Mouse (Mus musculus): ENCODE data around the gene Ttc7b. TPM values are rescaled to one million over a fixed set of nuclear protein-coding genes. Genes with fewer than 3 reads are reported as not detected.

The Ttc7b gene
- polyA plus RNA-seq, 1 experiment from 2014 or later = 3.9 TPM

DNA sequence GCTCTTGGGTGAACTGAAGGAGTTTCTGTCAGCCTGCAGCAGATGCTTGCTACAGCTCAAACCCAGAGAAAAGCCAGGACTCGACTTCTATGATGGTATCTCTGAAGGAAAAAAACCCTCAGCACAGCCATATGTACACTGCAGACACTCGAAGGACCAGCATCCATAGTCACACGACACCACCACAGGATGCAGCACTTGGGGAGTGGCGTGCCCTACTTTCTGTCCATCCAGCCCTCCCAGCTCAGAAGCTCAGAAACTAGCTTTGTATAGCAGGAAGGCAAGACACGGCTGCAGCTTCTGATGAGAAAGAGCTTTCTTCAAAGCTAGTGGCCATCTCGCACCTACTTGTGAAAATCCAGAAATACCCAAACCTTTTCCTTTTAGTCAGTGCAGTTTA is 104.8 kb downstream of the Ttc7b start:
- no peak overlapping the region for H3K27ac ChIP-seq (ENCODE audit: low read length)
- 49% methylated on average over 6 of the region's 6 CpGs for WGBS
- no peak overlapping the region for H3K4me3 ChIP-seq (ENCODE audit: low read length)
- H3K4me1 ChIP-seq (ENCODE audit: insufficient read depth, low read length) = no peaks in the 10 kb centered on the region; the same call in 1 of the 2 replicates
- no peak for ATAC-seq (ENCODE audit: low FRiP score, low TSS enrichment)
- no peak overlapping the region for H3K4me2 ChIP-seq (replicated peaks; ENCODE audit: low read depth, low read length)
- no peaks in the 10 kb centered on the region for H3K9me3 ChIP-seq (ENCODE audit: low read length)
- no peak overlapping the region for H3K9ac ChIP-seq (replicated peaks; ENCODE audit: low read length)
- no peaks in the 10 kb centered on the region for H3K27me3 ChIP-seq (ENCODE audit: insufficient read depth, low read length)
- peaks cover 2% of the 10 kb centered on the region; the same call in 1 of the 2 replicates for H3K36me3 ChIP-seq (ENCODE audit: insufficient read depth, low read length)

GRCm38 (mm10) chr12:100414717-100415398 is 105.8 kb downstream of the Ttc7b start:
- no peak overlapping the region for H3K27ac ChIP-seq (ENCODE audit: low read length)
- 49% methylated on average over 14 of the region's 14 CpGs for WGBS
- ATAC-seq (ENCODE audit: low FRiP score, low TSS enrichment) = 0 out of 2 replicates have a peak, but pooled peaks have one; percentile 31

DNA sequence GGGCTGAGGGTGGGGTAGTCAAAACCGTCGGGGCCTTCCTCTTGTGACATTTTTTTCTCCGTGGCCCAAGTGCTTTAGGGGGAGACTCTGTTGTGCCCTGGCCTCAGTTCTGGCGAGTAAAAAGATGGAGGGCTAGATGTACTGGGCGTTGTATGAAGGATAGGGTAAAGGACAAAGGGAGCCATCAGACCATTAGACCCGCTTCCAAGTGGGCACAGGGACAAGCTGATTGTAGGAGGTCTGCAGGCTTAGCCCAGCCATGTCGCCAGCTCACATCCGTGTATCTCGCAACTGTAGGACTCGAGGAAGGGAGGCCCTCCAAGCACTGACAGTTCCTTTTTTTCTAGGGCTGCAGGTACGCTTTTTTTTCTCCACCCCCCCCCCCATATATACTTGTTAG is 111.9 kb downstream of the Ttc7b start:
- Histone ChIP-seq H3K4me1 (ENCODE audit: insufficient read depth, low read length) (peaks cover 9% of the 10 kb centered on the region; the same call in 1 of the 2 replicates), H3K9me3 (ENCODE audit: low read length) (no peaks in the 10 kb centered on the region), H3K9ac (replicated peaks; ENCODE audit: low read length) (no peak overlapping the region), H3K4me2 (replicated peaks; ENCODE audit: low read depth, low read length) (no peak overlapping the region), H3K4me3 (ENCODE audit: low read length) (no peak overlapping the region), H3K27me3 (ENCODE audit: insufficient read depth, low read length) (no peaks in the 10 kb centered on the region), H3K36me3 (ENCODE audit: insufficient read depth, low read length) (no peaks in the 10 kb centered on the region; the same call in 1 of the 2 replicates), H3K27ac (ENCODE audit: low read length) (no peak overlapping the region)
- WGBS = 94% methylated on average over 11 of the region's 11 CpGs
- no peak for ATAC-seq (ENCODE audit: low FRiP score, low TSS enrichment)

More at GRCm38 (mm10) chr12:100414717-100415398, 105.8 kb downstream of the Ttc7b start:
- no peak overlapping the region for H3K9ac ChIP-seq (replicated peaks; ENCODE audit: low read length)
- no peaks in the 10 kb centered on the region for H3K9me3 ChIP-seq (ENCODE audit: low read length)
- no peak overlapping the region for H3K4me3 ChIP-seq (ENCODE audit: low read length)
- no peaks in the 10 kb centered on the region for H3K4me1 ChIP-seq (ENCODE audit: insufficient read depth, low read length)
- no peak overlapping the region for H3K4me2 ChIP-seq (replicated peaks; ENCODE audit: low read depth, low read length)
- H3K36me3 ChIP-seq (ENCODE audit: insufficient read depth, low read length) = peaks cover 2% of the 10 kb centered on the region; the same call in 1 of the 2 replicates
- H3K27me3 ChIP-seq (ENCODE audit: insufficient read depth, low read length) = no peaks in the 10 kb centered on the region

DNA sequence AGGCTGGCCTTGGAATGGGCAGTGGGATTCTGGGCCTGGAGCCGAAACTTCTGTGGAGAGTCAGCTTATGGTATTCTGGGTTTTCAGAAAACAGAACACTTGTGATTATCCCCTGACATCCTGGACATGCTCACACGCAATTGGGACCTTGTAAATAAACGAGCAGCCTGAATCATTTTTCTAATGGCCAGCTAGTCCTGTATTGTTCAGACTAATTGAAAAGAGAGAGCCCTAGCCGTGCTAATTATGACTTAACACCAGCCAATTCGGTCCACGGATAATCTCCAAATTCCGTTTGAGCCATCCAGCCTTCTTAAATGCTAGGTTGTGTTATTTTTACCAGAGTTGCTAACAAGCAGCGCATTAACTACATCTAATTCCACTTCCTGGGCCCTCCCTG is 112.5 kb downstream of the Ttc7b start:
- no peak overlapping the region for H3K27ac ChIP-seq (ENCODE audit: low read length)

DNA sequence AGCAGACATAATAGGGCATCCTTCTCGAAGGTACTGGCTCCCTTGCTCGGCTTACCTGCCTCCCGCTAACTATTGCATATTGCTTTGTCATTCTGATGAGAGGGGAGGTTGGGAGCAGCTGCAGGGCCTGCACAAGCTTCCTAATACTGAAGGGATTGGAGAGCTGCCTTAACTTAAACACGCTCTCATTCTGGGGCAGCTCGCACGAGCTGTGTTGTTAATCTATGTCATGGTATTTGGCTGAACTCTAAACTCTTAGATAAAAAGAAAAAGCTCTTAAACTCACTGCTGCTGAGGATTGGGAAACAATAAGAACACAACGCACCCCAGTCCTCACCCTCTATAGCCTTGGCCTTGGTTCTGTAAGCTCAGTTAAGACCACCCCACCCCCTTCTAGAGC is 113.3 kb downstream of the Ttc7b start:
- no peaks in the 10 kb centered on the region for H3K9me3 ChIP-seq (ENCODE audit: low read length)
- H3K4me1 ChIP-seq (ENCODE audit: insufficient read depth, low read length) = peaks cover 9% of the 10 kb centered on the region; the same call in 1 of the 2 replicates
- H3K4me2 ChIP-seq (replicated peaks; ENCODE audit: low read depth, low read length) = no peak overlapping the region
- WGBS = 62% methylated on average over 7 of the region's 7 CpGs
- no peak overlapping the region for H3K4me3 ChIP-seq (ENCODE audit: low read length)
- ATAC-seq (ENCODE audit: low FRiP score, low TSS enrichment) = peak; percentile 42; the same call in 1 of the 2 replicates
- H3K27ac ChIP-seq (ENCODE audit: low read length) = peak overlapping the region; percentile 7; the same call in 1 of the 2 replicates
- H3K27me3 ChIP-seq (ENCODE audit: insufficient read depth, low read length) = no peaks in the 10 kb centered on the region
- H3K9ac ChIP-seq (replicated peaks; ENCODE audit: low read length) = no peak overlapping the region
- peaks cover 7% of the 10 kb centered on the region for H3K36me3 ChIP-seq (ENCODE audit: insufficient read depth, low read length)

More for the DNA sequence above, 112.5 kb downstream of the Ttc7b start:
- H3K4me2 ChIP-seq (replicated peaks; ENCODE audit: low read depth, low read length) = no peak overlapping the region
- H3K4me3 ChIP-seq (ENCODE audit: low read length) = no peak overlapping the region
- H3K9ac ChIP-seq (replicated peaks; ENCODE audit: low read length) = no peak overlapping the region
- H3K9me3 ChIP-seq (ENCODE audit: low read length) = no peaks in the 10 kb centered on the region
- ATAC-seq (ENCODE audit: low FRiP score, low TSS enrichment) = no peak
- WGBS = 77% methylated on average over 8 of the region's 8 CpGs
- H3K36me3 ChIP-seq (ENCODE audit: insufficient read depth, low read length) = peaks cover 2% of the 10 kb centered on the region
- H3K27me3 ChIP-seq (ENCODE audit: insufficient read depth, low read length) = no peaks in the 10 kb centered on the region
- H3K4me1 ChIP-seq (ENCODE audit: insufficient read depth, low read length) = peaks cover 9% of the 10 kb centered on the region; the same call in 1 of the 2 replicates

DNA sequence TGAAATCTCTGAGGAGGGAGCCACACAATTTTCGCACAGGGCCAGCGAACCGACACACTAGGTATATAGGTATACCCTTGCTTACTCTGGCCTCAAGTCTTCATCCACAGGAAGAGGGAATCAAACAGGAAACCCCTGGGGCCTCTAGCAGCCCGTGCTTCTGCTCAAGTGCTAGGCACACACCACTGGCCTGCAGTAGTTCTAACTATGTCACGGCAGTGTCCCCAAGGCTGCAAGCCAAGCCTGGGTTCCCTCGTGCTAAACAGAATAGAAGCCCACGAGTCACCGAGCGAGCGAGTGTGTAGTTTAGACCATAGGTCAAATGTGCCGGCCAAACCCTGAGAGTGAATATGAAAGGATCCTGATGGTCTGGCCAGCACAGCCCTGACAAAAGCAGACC is 114.5 kb downstream of the Ttc7b start:
- no peak overlapping the region for H3K27ac ChIP-seq (ENCODE audit: low read length)
- H3K4me2 ChIP-seq (replicated peaks; ENCODE audit: low read depth, low read length) = no peak overlapping the region

GRCm38 (mm10) chr12:100405512-100406030 is 115.1 kb downstream of the Ttc7b start:
- Histone ChIP-seq H3K27ac (ENCODE audit: low read length) (no peak overlapping the region), H3K36me3 (ENCODE audit: insufficient read depth, low read length) (peaks cover 10% of the 10 kb centered on the region), H3K4me1 (ENCODE audit: insufficient read depth, low read length) (peaks cover 9% of the 10 kb centered on the region; the same call in 1 of the 2 replicates), H3K9ac (replicated peaks; ENCODE audit: low read length) (no peak overlapping the region), H3K4me2 (replicated peaks; ENCODE audit: low read depth, low read length) (no peak overlapping the region), H3K27me3 (ENCODE audit: insufficient read depth, low read length) (no peaks in the 10 kb centered on the region), H3K9me3 (ENCODE audit: low read length) (no peaks in the 10 kb centered on the region), H3K4me3 (ENCODE audit: low read length) (no peak overlapping the region)
- WGBS = 84% methylated on average over 8 of the region's 8 CpGs
- no peak for ATAC-seq (ENCODE audit: low FRiP score, low TSS enrichment)

More for the DNA sequence above, 114.5 kb downstream of the Ttc7b start:
- no peak for ATAC-seq (ENCODE audit: low FRiP score, low TSS enrichment)
- no peaks in the 10 kb centered on the region for H3K27me3 ChIP-seq (ENCODE audit: insufficient read depth, low read length)
- no peaks in the 10 kb centered on the region for H3K9me3 ChIP-seq (ENCODE audit: low read length)
- no peak overlapping the region for H3K9ac ChIP-seq (replicated peaks; ENCODE audit: low read length)
- H3K4me3 ChIP-seq (ENCODE audit: low read length) = no peak overlapping the region
- H3K36me3 ChIP-seq (ENCODE audit: insufficient read depth, low read length) = peaks cover 10% of the 10 kb centered on the region
- peaks cover 9% of the 10 kb centered on the region; the same call in 1 of the 2 replicates for H3K4me1 ChIP-seq (ENCODE audit: insufficient read depth, low read length)
- 78% methylated on average over 11 of the region's 11 CpGs for WGBS

GRCm38 (mm10) chr12:100404430-100404829 is 116.2 kb downstream of the Ttc7b start:
- H3K27ac ChIP-seq (ENCODE audit: low read length) = no peak overlapping the region

DNA sequence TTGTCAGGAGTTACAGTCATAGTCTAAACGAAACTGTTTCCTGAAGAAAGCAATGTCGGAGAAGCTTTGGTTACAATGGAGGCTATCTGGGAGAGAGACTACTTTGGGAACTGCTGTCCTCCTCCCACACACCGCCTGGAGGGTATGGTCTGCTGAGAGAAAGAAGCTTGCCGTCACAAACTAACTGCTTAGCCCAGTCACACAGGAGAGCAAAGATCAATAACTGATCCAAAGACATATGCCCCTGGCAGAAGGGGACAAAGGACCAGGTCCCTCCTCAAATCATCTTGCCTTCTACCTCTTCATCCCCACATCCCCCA is 117.7 kb downstream of the Ttc7b start:
- peaks cover 9% of the 10 kb centered on the region; the same call in 1 of the 2 replicates for H3K4me1 ChIP-seq (ENCODE audit: insufficient read depth, low read length)
- H3K27me3 ChIP-seq (ENCODE audit: insufficient read depth, low read length) = no peaks in the 10 kb centered on the region
- peaks cover 10% of the 10 kb centered on the region for H3K36me3 ChIP-seq (ENCODE audit: insufficient read depth, low read length)
- no peak for ATAC-seq (ENCODE audit: low FRiP score, low TSS enrichment)
- 72% methylated on average over 4 of the region's 4 CpGs for WGBS
- H3K27ac ChIP-seq (ENCODE audit: low read length) = no peak overlapping the region
- H3K4me2 ChIP-seq (replicated peaks; ENCODE audit: low read depth, low read length) = no peak overlapping the region
- no peaks in the 10 kb centered on the region for H3K9me3 ChIP-seq (ENCODE audit: low read length)
- H3K4me3 ChIP-seq (ENCODE audit: low read length) = no peak overlapping the region
- no peak overlapping the region for H3K9ac ChIP-seq (replicated peaks; ENCODE audit: low read length)

More at GRCm38 (mm10) chr12:100404430-100404829, 116.2 kb downstream of the Ttc7b start:
- H3K4me3 ChIP-seq (ENCODE audit: low read length) = no peak overlapping the region
- no peak overlapping the region for H3K4me2 ChIP-seq (replicated peaks; ENCODE audit: low read depth, low read length)
- no peak overlapping the region for H3K9ac ChIP-seq (replicated peaks; ENCODE audit: low read length)
- H3K9me3 ChIP-seq (ENCODE audit: low read length) = no peaks in the 10 kb centered on the region
- ATAC-seq (ENCODE audit: low FRiP score, low TSS enrichment) = no peak
- WGBS = 45% methylated on average over 3 of the region's 3 CpGs
- peaks cover 9% of the 10 kb centered on the region; the same call in 1 of the 2 replicates for H3K4me1 ChIP-seq (ENCODE audit: insufficient read depth, low read length)
- no peaks in the 10 kb centered on the region for H3K27me3 ChIP-seq (ENCODE audit: insufficient read depth, low read length)
- H3K36me3 ChIP-seq (ENCODE audit: insufficient read depth, low read length) = peaks cover 10% of the 10 kb centered on the region

All from kidney, embryonic 16.5 days (tissue).